Mouse (Mus musculus): ENCODE measurements around the gene Cmc2.

GRCm38 (mm10) chr8:116848042-116848441 lies 73.2 kb downstream of the Cmc2 start:
- TF ChIP-seq CTCF (conservative IDR thresholded peaks at IDR 0.05; ENCODE audit: low read length) (no peak), POU5F1 (IDR thresholded peaks at IDR 0.05; ENCODE audit: borderline replicate concordance, low read length) (no peak), NANOG (IDR thresholded peaks at IDR 0.05; ENCODE audit: borderline replicate concordance, low read length) (no peak)
